Mouse (Mus musculus): ENCODE data around the gene C77080.

The C77080 gene

GRCm38 (mm10) chr4:129261196-129261595 is at the start of gene C77080:
C77080 (minus strand) TSS chr4:129261404.
- no peak for DNase-seq

- no peak for DNase-seq
Observed at GRCm38 (mm10) chr4:129307936-129308335, 46.7 kb upstream of the C77080 start.

GRCm38 (mm10) chr4:129304306-129304705 is 43.1 kb upstream of the C77080 start:
- no peak for DNase-seq

- no peak for DNase-seq
Observed at GRCm38 (mm10) chr4:129303816-129304215, 42.6 kb upstream of the C77080 start.

- DNase-seq: no peak
Observed at GRCm38 (mm10) chr4:129303401-129303800, 42.2 kb upstream of the C77080 start.

- no peak for DNase-seq
Observed at GRCm38 (mm10) chr4:129299121-129299520, 37.9 kb upstream of the C77080 start.

- DNase-seq: peak; percentile 11
Observed at GRCm38 (mm10) chr4:129297724-129298123, 36.5 kb upstream of the C77080 start.

GRCm38 (mm10) chr4:129296066-129296465 is 34.9 kb upstream of the C77080 start:
- no peak for DNase-seq

GRCm38 (mm10) chr4:129295188-129295587 is 34.0 kb upstream of the C77080 start:
- no peak for DNase-seq

- no peak for DNase-seq
Observed at GRCm38 (mm10) chr4:129293702-129294101, 32.5 kb upstream of the C77080 start.

- no peak for DNase-seq
Observed at GRCm38 (mm10) chr4:129292831-129293230, 31.6 kb upstream of the C77080 start.

- no peak for DNase-seq
Observed at GRCm38 (mm10) chr4:129289671-129290070, 28.5 kb upstream of the C77080 start.

GRCm38 (mm10) chr4:129288067-129288466 is 26.9 kb upstream of the C77080 start:
- DNase-seq: no peak

GRCm38 (mm10) chr4:129287472-129287981 is 26.3 kb upstream of the C77080 start, which contains the start of gene Sync:
Sync (plus strand) TSS chr4:129287617.
- DNase-seq: no peak

GRCm38 (mm10) chr4:129286683-129287471 is 25.7 kb upstream of the C77080 start:
- no peak for DNase-seq

GRCm38 (mm10) chr4:129286001-129286682 is 24.9 kb upstream of the C77080 start:
- DNase-seq: no peak

GRCm38 (mm10) chr4:129284685-129285084 is 23.5 kb upstream of the C77080 start:
- DNase-seq: no peak

GRCm38 (mm10) chr4:129283226-129283625 is 22.0 kb upstream of the C77080 start:
- no peak for DNase-seq

- no peak for DNase-seq
Observed at GRCm38 (mm10) chr4:129282786-129283185, 21.6 kb upstream of the C77080 start.

GRCm38 (mm10) chr4:129276453-129276865 is 15.3 kb upstream of the C77080 start:
- DNase-seq: peak; percentile 98

- DNase-seq: peak; percentile 66
Observed at GRCm38 (mm10) chr4:129272756-129273046, 11.5 kb upstream of the C77080 start.

GRCm38 (mm10) chr4:129271991-129272755 is 11.0 kb upstream of the C77080 start:
- peak; percentile 59 for DNase-seq

GRCm38 (mm10) chr4:129268698-129269097 is 7.5 kb upstream of the C77080 start:
- DNase-seq: no peak
